Mouse (Mus musculus) testis, adult 2 months (tissue): ENCODE measurements around the gene Spaca3. TPM values are rescaled to one million over a fixed set of nuclear protein-coding genes. Genes with fewer than 3 reads are reported as not detected.

Experiments
- H3K27ac ChIP-seq: fragments of 200-500 bp; 2 replicates; pipeline ENCODE4 v1.5.1; 2012; ENCODE audit warnings: low read depth, low read length; ENCODE audit not compliant: control insufficient read depth, insufficient read depth
- H3K27me3 ChIP-seq: fragments of 200-500 bp; 2 replicates; pipeline ENCODE4 v1.6.1; 2012; ENCODE audit warnings: mild to moderate bottlenecking, low read length, moderate library complexity; ENCODE audit not compliant: control insufficient read depth, insufficient read depth
- H3K36me3 ChIP-seq: fragments of 200-500 bp; 2 replicates; pipeline ENCODE4 v1.6.1; 2012; ENCODE audit warnings: mild to moderate bottlenecking, low read length; ENCODE audit not compliant: control insufficient read depth, insufficient read depth
- H3K4me1 ChIP-seq: fragments of 200-500 bp; 2 replicates; pipeline ENCODE4 v1.6.1; 2012; ENCODE audit warnings: low read length; ENCODE audit not compliant: control insufficient read depth, insufficient read depth
- H3K4me3 ChIP-seq: fragments of 200-500 bp; 2 replicates; pipeline ENCODE4 v1.5.1; 2012; ENCODE audit warnings: low read depth, mild to moderate bottlenecking, low read length, moderate library complexity, mixed read lengths; ENCODE audit not compliant: control insufficient read depth
- CTCF ChIP-seq: fragments of 200-500 bp; IDR thresholded peaks from 2 replicates; pipeline ENCODE4 v1.5.1; 2012; ENCODE audit warnings: low read depth, mild to moderate bottlenecking, inconsistent platforms, low read length, moderate library complexity; ENCODE audit not compliant: control insufficient read depth, insufficient read depth, insufficient replicate concordance
- POLR2A ChIP-seq: fragments of 200-500 bp; IDR thresholded peaks from 2 replicates; pipeline ENCODE4 v1.6.1; 2012; ENCODE audit warnings: low read depth, mild to moderate bottlenecking, inconsistent platforms, low read length, moderate library complexity; ENCODE audit not compliant: control insufficient read depth
- polyA plus RNA-seq: library from polyadenylated mRNA; depleted of rRNA; stranded (reverse); fragments of >200 nt; gene quantifications from 2 replicates; pipeline ENCODE4 v1.2.3, GENCODE M21; 2012

Gene Spaca3
- polyA plus RNA-seq, 1 experiment = 490 TPM

- no peak overlapping the region; the same call in 1 of the 2 replicates for H3K4me3 ChIP-seq
- no peaks in the 10 kb centered on the region for H3K27me3 ChIP-seq
- TF ChIP-seq POLR2A (no peak), CTCF (no peak)
- H3K4me1 ChIP-seq = no peaks in the 10 kb centered on the region
- no peak overlapping the region for H3K27ac ChIP-seq
- no peaks in the 10 kb centered on the region for H3K36me3 ChIP-seq
These were observed 28.9 kb downstream of the Spaca3 start for GRCm38 (mm10) chr11:80887021-80887420.

GRCm38 (mm10) chr11:80889336-80890063 is 31.3 kb downstream of the Spaca3 start:
- Histone ChIP-seq H3K27ac (no peak overlapping the region), H3K27me3 (no peaks in the 10 kb centered on the region), H3K4me1 (no peaks in the 10 kb centered on the region), H3K4me3 (no peak overlapping the region), H3K36me3 (no peaks in the 10 kb centered on the region)
- TF ChIP-seq CTCF (no peak), POLR2A (no peak)

- Histone ChIP-seq H3K36me3 (no peaks in the 10 kb centered on the region), H3K27me3 (no peaks in the 10 kb centered on the region), H3K4me1 (no peaks in the 10 kb centered on the region), H3K27ac (no peak overlapping the region), H3K4me3 (no peak overlapping the region)
- TF ChIP-seq CTCF (no peak), POLR2A (no peak)
These were observed 37.7 kb downstream of the Spaca3 start for GRCm38 (mm10) chr11:80895853-80896252.

- TF ChIP-seq CTCF = no peak
- Histone ChIP-seq H3K4me3 (no peak overlapping the region), H3K27me3 (no peaks in the 10 kb centered on the region)
These were observed 42.4 kb downstream of the Spaca3 start for GRCm38 (mm10) chr11:80900555-80900954.

GRCm38 (mm10) chr11:80902664-80903063 is 44.5 kb downstream of the Spaca3 start:
- no peak for TF ChIP-seq POLR2A
- no peak for TF ChIP-seq CTCF
- Histone ChIP-seq H3K4me3 (no peak overlapping the region), H3K27ac (no peak overlapping the region), H3K4me1 (no peaks in the 10 kb centered on the region), H3K27me3 (no peaks in the 10 kb centered on the region), H3K36me3 (no peaks in the 10 kb centered on the region)

More at GRCm38 (mm10) chr11:80900555-80900954, 42.4 kb downstream of the Spaca3 start:
- no peaks in the 10 kb centered on the region for H3K4me1 ChIP-seq
- no peaks in the 10 kb centered on the region for H3K36me3 ChIP-seq
- H3K27ac ChIP-seq = no peak overlapping the region

- TF ChIP-seq POLR2A = no peak
- no peak for TF ChIP-seq CTCF
- H3K4me3 ChIP-seq = no peak overlapping the region
- H3K27me3 ChIP-seq = no peaks in the 10 kb centered on the region
- H3K4me1 ChIP-seq = no peaks in the 10 kb centered on the region
- H3K36me3 ChIP-seq = no peaks in the 10 kb centered on the region
- H3K27ac ChIP-seq = no peak overlapping the region
These were observed 45.3 kb downstream of the Spaca3 start for GRCm38 (mm10) chr11:80903426-80903825.

- no peak overlapping the region for H3K27ac ChIP-seq
- no peaks in the 10 kb centered on the region for H3K27me3 ChIP-seq
- H3K36me3 ChIP-seq = no peaks in the 10 kb centered on the region
- no peaks in the 10 kb centered on the region for H3K4me1 ChIP-seq
- TF ChIP-seq CTCF (no peak), POLR2A (no peak)
- no peak overlapping the region for H3K4me3 ChIP-seq
These were observed 46.4 kb downstream of the Spaca3 start for GRCm38 (mm10) chr11:80904559-80904958.
